Mouse (Mus musculus) midbrain, embryonic 10.5 days (tissue): ENCODE results near the gene Idh3g. TPM values are rescaled to one million over a fixed set of nuclear protein-coding genes. Genes with fewer than 3 reads are reported as not detected.

Experiments used
- DNase-seq: peaks from one replicate; pipeline ENCODE4 v3.0.0-alpha.2; 2017; ENCODE audit warnings: low spot score
- H3K27ac ChIP-seq: fragments of 300-500 bp; sonication (generic); replicated peaks from 2 replicates; pipeline ENCODE4 v1.5.1; 2016; ENCODE audit warnings: mild to moderate bottlenecking
- H3K27me3 ChIP-seq: fragments of 300-500 bp; sonication (generic); 2 replicates; pipeline ENCODE4 v1.6.1; 2016; ENCODE audit warnings: low read depth, mild to moderate bottlenecking; ENCODE audit not compliant: poor library complexity, severe bottlenecking
- H3K36me3 ChIP-seq: fragments of 300-500 bp; sonication (generic); 2 replicates; pipeline ENCODE4 v1.6.1; 2016; ENCODE audit warnings: mild to moderate bottlenecking, moderate library complexity
- H3K4me1 ChIP-seq: fragments of 300-500 bp; sonication (generic); 2 replicates; pipeline ENCODE4 v1.6.1; 2016
- H3K4me3 ChIP-seq: fragments of 300-500 bp; sonication (generic); 2 replicates; pipeline ENCODE4 v1.5.1; 2016; ENCODE audit warnings: mild to moderate bottlenecking, moderate library complexity
- H3K9me3 ChIP-seq: fragments of 300-500 bp; sonication (generic); replicated peaks from 2 replicates; pipeline ENCODE4 v1.6.1; 2016; ENCODE audit warnings: mild to moderate bottlenecking
- WGBS: fragments of 180-500 bp; shearing (Covaris S2); methylation state at CpG from one replicate; pipeline ENCODE4 v1.1.7; 2016; 5-methylcytosine and 5-hydroxymethylcytosine counted together
- polyA plus RNA-seq: library from polyadenylated mRNA; unstranded; fragments of >200 nt; fragmentation: Nextera tagmentation; extraction: Ambion mirVana; gene quantifications from 2 replicates; pipeline ENCODE4 v1.2.1, GENCODE M21; 2016

Idh3g gene
- polyA plus RNA-seq, 1 experiment from 2014 or later: 185 TPM

DNA sequence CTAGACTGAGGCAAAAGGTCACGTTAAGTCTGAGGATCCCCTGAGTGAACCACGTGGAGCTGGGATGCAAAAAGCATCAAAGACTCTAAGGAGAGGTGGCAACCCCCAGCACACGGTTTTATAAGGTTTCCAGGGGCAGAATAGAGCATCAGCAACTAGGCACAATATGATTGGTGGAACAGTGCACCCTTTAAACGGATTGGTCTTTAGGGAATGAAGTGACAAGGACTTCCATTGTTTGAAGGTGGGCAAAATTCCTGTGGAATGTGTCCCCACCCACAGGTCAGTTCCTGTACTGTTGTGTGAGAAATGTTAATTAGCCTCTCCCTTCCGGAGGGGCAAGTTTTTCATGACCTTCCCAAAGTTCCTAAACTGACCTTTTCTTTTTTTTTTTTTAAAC is 47.5 kb downstream of the Idh3g start:
- no peak for DNase-seq
- WGBS: 74% methylated on average over 5 of the region's 5 CpGs
- H3K27ac ChIP-seq: no peak overlapping the region
- no peaks in the 10 kb centered on the region for H3K9me3 ChIP-seq
- no peaks in the 10 kb centered on the region for H3K36me3 ChIP-seq
- no peaks in the 10 kb centered on the region for H3K4me1 ChIP-seq
- no peak overlapping the region for H3K4me3 ChIP-seq
- no peaks in the 10 kb centered on the region; the same call in 1 of the 2 replicates for H3K27me3 ChIP-seq

GRCm38 (mm10) chrX:73738155-73738554 is 48.5 kb downstream of the Idh3g start:
- WGBS: 58% methylated on average over 1 of the region's 1 CpGs
- H3K4me1 ChIP-seq: no peaks in the 10 kb centered on the region
- no peak for DNase-seq
- H3K4me3 ChIP-seq: no peak overlapping the region
- H3K36me3 ChIP-seq: no peaks in the 10 kb centered on the region
- no peak overlapping the region for H3K27ac ChIP-seq
- H3K9me3 ChIP-seq: no peaks in the 10 kb centered on the region
- H3K27me3 ChIP-seq: no peaks in the 10 kb centered on the region; the same call in 1 of the 2 replicates

DNA sequence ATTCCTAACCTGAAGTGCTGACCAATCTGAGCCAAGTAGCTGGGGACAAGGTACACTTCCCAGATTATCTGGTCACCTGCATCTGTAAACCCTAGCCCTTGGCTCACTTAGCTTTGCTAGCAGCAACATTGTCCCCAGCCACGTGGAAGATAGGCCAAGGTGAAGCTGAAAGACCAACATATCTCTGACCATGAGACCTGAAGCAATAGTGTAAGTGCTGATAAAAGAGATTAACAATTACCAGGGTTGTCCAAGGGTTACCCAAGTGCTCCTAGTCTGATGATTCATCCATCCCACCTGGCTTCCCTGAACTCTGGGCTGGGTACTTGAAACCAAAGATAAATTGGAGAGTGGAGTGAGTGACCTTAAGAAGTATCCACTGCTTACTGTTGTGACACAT is 55.8 kb downstream of the Idh3g start:
- no peak for DNase-seq
- H3K27me3 ChIP-seq: no peaks in the 10 kb centered on the region
- H3K36me3 ChIP-seq: peaks cover 7% of the 10 kb centered on the region; the same call in 1 of the 2 replicates
- H3K4me3 ChIP-seq: no peak overlapping the region
- WGBS: 43% methylated on average over 1 of the region's 1 CpGs
- H3K9me3 ChIP-seq: no peaks in the 10 kb centered on the region
- no peaks in the 10 kb centered on the region for H3K4me1 ChIP-seq
- H3K27ac ChIP-seq: no peak overlapping the region

Other genes starting within 250 kb of the Idh3g start
- 16.6 and 32.4 TPM in 2 replicates for gene Dusp9, start 147.5 kb downstream of the Idh3g start, polyA plus RNA-seq
- 7.0 and 12.6 TPM in 2 replicates for gene Pnck, start 126.8 kb downstream of the Idh3g start, polyA plus RNA-seq
- 4.1 and 4.6 TPM in 2 replicates for gene Slc6a8, start 113.7 kb downstream of the Idh3g start, polyA plus RNA-seq
- gene Bcap31, start 70.7 kb downstream of the Idh3g start, polyA plus RNA-seq: 144 and 157 TPM in 2 replicates
- 10.9 and 11.5 TPM in 2 replicates for gene Abcd1, start 70.3 kb downstream of the Idh3g start, polyA plus RNA-seq
- 0.04 and 0.12 TPM in 2 replicates for gene Plxnb3, start 29.8 kb downstream of the Idh3g start, polyA plus RNA-seq
- gene Srpk3, start 12.5 kb downstream of the Idh3g start, polyA plus RNA-seq: 1.5 and 1.6 TPM in 2 replicates
- gene Ssr4, start 131 bp upstream of the Idh3g start, polyA plus RNA-seq: 122 and 123 TPM in 2 replicates
- 0.80 and 0.81 TPM in 2 replicates for gene Pdzd4, start 38.1 kb upstream of the Idh3g start, polyA plus RNA-seq
- 0.14 TPM in 1 of 2 replicates, not detected in the other for gene Avpr2, start 105.2 kb upstream of the Idh3g start, polyA plus RNA-seq
- 7.4 and 14.4 TPM in 2 replicates for gene L1cam, start 109.2 kb upstream of the Idh3g start, polyA plus RNA-seq
- gene Arhgap4, start 135.0 kb upstream of the Idh3g start, polyA plus RNA-seq: 1.9 and 2.7 TPM in 2 replicates
- 144 and 159 TPM in 2 replicates for gene Naa10, start 135.0 kb upstream of the Idh3g start, polyA plus RNA-seq
- gene Renbp, start 144.0 kb upstream of the Idh3g start, polyA plus RNA-seq: 16.8 and 23.3 TPM in 2 replicates
- 69.6 and 78.0 TPM in 2 replicates for gene Hcfc1, start 179.5 kb upstream of the Idh3g start, polyA plus RNA-seq
- gene Irak1, start 237.0 kb upstream of the Idh3g start, polyA plus RNA-seq: 56.0 and 57.3 TPM in 2 replicates